Mouse (Mus musculus): ENCODE measurements around the gene Qrich1.

The Qrich1 gene

DNA sequence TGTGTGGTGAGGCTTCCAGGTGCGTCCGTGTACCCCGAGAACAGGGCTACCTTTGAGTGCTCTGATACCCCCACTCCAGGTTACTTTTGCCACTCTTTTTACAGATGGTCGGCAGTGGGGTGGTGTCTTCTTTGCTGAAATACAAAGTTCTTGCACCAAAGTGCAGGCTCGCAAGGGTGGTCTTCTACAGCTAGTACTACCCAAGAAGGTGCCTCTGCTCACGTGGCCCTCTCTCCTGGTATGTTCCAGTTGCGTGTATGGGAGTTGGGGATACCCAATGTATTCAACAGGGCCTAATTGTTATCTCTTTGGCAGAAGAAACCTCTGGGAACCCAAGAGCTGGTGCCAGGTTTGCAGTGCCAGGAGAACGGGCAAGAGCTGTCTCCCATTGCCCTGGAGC, 23.4 kb upstream of the Qrich1 start:
- DNase-seq: no peak

DNA sequence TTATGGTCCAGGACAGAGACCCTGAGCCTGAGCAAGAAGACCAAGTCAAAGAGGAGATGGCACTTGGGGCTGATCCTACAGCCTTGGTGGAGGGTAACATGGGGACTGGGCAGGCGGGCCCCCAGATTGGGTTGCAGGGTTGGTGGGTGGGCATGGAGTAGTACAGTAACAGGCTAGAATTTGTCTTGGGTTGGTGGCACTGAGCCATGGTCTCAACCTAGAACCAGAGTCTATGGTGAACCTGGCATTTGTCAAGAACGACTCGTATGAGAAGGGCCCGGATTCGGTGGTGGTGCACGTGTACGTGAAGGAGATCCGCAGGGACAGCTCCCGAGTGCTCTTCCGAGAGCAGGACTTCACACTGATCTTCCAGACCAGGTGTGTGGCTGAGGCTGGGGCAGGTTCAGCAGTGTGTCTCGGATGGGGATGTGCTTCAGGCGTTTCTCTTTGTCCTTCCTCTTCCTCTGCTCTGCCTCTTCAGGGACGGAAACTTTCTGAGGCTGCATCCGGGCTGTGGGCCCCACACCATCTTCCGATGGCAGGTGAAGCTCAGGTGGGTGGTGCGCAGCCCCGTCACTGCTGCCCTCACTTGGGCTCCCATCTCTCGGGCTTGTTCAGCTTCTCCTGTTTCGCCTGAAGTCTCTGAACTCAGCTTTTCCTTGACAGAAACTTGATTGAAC, 22.3 kb upstream of the Qrich1 start:
- no peak for DNase-seq

DNA sequence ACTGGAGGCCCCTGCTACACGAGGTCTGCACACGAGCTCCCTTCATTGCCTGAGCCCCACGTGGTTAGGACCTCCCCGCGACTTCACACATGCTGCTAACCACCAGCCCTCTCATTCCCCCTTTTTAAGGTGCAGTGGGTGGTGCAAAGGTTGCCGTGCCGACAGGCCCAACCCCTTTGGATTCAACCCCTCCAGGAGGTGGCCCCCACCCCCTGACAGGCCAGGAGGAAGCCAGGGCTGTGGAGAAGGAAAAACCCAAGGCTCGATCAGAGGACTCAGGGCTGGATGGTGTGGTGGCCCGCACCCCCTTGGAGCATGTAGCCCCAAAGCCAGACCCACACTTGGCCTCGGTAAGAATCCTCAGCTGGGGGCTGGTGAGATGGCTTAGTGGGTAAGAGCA, 21.7 kb upstream of the Qrich1 start:
- DNase-seq: no peak

DNA sequence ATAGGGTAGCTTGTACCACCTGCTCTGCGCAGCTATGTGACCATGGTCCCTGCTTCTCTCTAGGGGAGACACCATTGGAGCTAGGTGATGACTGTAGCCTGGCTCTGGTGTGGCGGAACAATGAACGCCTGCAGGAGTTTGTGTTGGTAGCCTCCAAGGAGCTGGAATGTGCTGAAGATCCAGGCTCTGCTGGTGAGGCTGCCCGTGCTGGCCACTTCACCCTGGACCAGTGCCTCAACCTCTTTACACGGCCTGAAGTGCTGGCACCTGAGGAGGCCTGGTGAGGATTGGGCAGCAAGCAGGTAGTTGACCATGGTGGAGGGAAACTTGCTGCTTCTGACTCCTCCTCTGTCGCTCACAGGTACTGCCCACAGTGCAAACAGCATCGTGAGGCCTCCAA, 17.4 kb upstream of the Qrich1 start:
- DNase-seq: no peak

DNA sequence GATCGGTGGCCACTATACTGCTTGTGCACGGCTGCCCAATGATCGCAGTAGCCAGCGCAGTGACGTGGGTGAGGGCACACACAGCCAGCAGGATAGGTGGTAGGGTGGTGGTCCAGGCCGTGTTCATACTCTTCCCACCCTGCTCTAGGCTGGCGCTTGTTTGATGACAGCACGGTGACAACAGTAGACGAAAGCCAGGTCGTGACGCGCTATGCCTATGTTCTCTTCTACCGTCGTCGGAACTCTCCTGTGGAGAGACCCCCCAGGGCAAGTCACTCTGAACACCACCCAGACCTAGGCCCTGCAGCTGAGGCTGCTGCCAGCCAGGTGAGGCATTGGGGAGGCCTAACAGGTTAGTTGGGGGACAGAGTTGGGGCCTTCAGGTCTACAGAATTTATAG, 16.7 kb upstream of the Qrich1 start:
- no peak for DNase-seq

DNA sequence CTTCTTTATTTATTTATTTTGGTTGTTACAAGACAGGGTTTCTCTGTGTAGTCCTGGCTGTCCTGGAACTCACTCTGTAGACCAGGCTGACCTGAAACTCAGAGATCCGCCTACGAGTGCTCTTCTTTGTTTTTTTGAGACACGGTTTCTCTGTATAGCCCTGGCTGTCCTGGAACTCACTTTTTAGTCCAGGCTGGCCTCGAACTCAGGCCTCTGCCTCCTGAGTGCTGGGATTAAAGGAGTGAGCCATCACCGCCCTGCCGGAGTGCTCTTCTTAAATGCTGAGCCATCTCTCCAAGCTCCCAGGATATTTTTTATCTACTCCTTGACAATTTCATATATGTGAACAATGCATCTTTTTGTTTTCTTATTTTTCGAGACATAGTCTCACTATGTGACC, 9.7 kb upstream of the Qrich1 start:
- no peak for DNase-seq

DNA sequence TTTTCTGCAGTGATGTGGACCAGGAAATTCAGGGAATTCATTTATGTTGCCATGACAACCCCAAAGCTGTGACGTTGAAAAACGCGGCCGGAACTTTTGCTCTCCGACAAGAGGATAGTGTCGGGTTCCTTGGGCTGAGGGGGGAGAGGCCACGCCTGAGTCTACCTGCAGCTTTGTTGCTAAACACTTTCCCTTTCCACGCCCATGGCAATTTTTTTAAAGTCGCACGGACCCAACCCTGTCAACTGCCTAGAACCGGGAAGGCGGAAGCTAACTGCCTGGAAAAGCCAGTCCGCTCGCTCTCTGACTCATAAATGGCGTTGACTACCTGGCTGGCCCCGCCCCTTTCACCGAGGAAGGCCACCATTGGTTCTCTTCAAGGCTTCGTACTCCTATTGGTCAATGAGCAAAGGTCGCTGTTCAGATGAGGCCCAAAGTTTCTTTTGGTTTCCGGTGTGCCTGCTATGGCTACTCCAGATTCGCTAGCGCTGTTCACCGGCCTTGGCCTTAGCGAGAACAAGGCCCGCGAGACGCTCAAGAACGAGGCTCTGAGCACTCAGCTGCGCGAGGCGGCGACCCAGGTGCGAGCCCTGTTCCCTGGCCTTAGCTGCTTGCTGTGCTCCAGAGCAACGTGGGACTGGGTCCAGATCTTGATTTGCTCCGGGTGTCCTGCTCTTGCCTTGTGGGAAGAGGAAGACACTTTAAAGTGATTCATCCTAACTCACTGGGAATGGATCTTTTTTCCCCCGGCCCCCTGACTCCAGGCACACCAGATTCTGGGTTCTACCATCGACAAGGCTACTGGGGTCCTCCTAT, 8.8 kb upstream of the Qrich1 start, which contains the start of gene Qars:
Qars (plus strand) TSS at position 88 of the 816 bp plus-strand sequence.
- DNase-seq: peak; percentile 97

DNA sequence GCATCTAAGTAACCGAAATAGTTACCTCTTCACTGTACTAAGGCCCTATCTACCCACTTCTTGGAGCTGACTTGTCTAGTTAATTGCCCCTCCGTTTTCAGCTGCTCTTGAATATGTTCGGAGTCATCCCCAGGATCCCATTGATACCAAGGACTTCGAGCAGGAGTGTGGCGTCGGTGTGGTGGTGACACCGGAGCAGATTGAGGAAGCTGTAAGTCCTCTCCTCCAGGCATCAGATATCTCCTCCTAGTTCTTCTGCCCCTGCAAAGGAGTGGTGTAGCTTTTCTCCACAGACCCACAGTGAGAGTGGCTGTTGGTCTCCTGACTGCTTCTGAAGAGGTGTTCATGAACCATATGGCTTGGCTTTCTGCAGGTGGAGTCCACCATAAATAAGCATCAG, 7.8 kb upstream of the Qrich1 start:
- no peak for DNase-seq

DNA sequence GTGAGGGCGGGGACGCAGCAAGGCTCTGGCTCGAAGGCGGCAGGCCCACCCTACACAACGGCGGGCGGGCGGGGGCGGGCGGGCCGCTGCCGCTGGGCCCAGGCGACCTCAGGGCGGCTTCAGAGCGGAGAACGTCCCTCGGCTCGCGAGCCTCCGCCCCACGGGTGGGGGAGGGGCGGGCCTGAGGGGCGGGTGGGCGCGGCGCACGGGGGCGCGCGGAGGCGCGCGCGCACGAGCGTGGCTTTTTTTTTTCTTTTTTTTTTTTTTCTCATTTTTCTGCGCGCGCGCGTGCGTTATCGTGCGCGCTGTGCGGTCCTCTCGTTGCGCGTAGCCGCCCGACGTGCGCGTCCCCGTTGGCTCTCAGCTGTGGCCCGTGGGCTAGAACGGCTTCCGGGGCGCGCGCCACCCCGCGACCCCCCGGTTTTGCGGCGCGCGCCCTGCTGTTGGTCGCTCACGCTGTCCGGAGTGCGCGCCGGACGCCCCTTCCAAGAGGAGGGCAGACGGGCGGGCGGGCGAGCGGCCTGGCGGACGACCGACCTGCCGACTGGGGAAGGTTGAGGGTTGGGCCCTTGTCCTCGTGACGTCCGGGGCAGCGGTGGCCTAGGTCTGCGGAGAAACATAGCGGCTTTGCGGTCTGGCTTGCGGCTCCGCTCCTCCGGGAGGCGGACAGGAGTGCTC, 786 bp downstream of the Qrich1 start:
- peak; percentile 89 for DNase-seq

DNA sequence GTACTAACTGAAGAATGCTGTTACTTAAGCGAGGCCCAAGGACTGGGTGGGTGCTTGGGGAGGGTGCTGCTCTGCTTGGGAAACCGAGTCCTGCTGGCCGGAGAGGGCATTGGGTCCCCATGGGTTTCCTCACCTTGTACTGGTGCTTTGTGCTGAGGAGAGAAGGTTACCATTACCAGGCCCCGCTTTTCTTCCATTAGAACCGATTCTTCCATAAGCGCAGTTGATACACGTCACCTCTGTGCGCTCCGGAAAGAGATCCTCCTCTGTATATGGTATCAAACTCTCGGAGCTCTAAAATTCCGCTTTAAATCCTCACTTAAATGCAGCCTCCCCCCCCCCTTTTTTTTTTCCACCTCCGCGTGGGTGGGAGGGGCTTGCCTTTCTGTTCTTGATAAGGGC, 1.3 kb downstream of the Qrich1 start:
- peak; percentile 50 for DNase-seq

DNA sequence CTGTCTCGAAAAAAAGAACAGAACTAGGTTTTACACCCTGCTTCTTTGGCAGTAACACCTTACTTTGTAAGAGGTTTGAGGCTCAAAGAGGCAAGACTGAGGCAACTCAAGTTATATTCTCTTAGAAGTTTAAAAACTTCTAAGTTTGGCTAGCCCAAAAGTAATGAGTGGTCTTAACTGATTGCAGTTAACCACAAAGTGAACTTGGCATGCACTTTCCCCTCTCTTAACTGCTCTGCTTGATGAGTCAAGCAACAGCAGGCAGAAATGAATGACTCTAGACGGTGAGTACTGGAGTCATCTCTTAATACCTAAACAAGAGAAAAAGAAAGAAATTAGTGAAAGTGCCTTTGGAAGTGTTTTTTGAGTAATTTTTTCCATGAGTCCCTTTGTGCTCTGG, 5.0 kb downstream of the Qrich1 start:
- no peak for DNase-seq

DNA sequence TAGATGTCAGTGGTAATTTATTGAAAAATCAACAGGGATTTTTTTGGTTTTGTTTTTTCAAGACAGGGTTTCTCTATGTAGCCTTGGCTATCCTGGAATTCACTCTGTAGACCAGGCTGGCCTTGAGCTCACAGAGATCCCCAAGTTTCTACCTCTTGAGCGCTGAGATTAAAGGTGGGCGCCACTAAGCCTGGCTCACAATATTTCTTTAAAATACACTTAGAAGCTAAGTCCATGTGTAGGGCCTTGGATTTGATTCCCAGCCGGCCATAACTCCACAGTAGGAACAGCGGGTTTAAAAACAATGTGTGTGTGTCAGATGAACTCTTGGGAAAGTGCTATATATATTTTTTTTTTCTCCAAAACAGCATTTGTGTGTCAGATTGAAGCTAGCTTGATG, 6.7 kb downstream of the Qrich1 start:
- DNase-seq: no peak

DNA sequence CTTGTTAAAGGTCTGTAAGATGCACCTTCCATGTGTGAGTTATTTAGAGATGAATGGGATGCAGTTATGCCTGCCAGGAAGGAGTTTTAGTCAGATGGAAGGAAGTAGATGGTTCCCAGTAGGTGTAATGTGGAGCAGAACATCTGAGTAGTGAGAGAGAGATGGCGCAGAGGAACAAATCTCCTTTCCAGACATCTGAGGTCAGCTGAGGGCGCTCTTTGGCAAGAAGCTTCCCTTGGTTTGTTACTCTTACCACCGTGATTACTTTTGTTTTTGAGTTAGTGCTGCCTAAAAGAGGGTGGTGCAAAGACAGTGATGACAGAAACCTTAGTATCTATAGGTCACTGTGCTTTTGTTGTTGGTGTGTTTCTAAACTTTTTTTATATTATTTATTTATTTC, 8.8 kb downstream of the Qrich1 start:
- DNase-seq: no peak

DNA sequence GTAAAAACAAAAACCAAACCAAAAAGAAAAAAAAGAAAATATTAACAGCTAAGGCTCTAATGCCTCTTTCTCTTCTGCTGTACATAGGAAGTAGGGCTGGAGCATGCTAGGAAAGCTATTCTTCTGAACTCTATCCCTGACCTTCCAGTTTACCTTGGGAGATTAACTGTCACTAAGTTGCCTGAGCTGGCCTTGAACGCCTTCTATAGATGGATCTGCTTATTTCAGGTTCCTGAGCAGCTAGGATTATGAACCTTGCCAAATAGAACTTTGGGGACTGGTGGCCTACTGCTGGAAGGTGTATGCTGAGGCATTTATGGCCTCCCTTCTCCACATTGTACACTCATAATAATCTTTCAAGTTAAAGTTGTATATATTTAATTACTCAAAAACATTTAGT, 14.3 kb downstream of the Qrich1 start:
- DNase-seq: no peak

DNA sequence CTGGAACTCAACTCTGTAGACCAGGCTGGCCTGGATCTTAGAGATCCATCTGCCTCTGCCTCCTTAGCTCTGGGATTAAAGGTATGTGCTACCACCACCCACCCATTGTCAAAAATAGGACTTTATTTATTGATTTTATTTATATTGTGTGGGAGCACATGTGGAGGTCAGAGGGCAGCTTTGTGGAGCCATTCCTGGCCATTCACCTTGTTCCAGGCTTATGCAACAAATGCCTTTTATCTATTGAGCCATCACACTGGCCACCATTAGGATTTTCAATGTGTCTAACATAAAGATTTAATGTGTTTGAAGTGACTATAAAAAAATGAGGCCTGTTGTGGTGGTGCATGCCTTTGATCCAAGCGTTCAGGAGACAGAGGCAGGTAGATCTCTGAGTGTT, 14.9 kb downstream of the Qrich1 start:
- DNase-seq: no peak

DNA sequence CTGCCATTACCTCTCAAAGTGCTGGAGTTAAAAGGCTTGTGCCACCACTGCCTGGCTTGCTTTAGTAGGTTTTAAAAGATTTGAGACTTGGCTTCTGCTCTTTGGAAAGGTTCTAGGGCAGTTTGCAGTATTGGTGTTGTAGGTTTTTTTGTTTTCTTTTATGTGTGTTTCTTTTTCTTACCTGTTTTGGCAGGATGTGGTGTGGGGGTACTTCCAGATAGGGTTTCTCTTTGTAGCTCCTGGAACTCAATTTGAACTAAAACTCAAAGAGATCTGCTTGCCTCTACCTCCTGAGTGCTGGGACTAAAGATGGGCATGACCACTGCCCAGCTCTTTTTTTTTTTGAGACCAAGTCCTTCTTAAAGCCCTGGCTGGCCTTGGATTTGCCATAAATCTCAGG, 24.2 kb downstream of the Qrich1 start:
- DNase-seq: no peak

DNA sequence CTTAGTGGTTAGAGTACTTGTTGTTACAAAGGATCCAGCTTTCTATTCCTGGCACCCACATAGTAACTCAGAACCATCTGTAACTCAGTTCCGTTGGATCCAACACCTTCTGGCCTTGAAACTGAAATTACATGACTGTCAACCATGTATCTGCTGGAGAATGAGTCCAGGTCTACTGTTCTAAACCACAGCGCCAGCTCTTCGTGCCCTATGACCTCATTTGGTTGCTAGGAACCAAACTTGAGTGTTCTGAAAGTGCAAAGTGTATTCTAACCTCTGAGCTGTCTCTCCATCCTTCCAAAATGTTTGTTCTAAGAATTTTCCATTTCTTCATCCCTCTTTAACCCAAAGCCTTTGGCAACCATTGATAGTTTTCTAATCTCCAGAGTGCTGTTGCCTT, 29.4 kb downstream of the Qrich1 start:
- DNase-seq: no peak

DNA sequence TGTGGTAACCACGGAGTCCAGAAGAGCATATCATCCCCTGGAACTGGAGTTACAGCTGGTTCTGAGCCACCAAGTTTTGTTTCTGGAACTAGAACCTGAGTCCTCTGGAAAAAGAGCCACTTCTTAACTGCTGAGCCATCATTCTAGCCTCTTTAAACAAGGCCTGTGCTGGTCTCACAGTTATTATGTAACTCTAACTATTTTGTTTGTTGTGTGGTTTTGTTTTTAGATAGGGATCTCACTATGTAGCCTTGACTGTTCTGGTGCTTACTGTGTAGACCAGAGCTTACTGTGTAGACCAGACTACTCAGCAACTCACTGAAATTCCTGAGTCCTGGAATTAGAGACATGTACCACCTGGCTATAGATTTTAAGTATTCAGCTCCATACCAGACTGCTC, 30.3 kb downstream of the Qrich1 start:
- no peak for DNase-seq

DNA sequence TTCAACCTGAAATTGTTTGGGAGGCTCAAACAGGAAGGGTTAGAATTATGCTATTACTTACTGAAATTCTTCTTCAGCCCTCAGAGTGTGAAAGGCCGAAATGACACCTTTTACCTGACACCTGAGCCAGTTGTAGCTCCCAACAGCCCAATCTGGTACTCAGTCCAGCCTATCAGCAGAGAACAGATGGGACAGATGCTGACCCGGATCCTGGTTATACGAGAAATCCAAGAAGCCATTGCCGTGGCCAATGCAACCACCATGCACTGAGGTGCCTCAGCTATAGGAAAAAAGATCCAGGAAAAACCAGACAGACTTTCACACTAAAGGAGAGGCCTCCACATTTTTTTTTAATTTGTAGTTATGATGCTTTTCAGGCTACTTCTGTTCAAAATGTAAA, 42.6 kb downstream of the Qrich1 start:
- no peak for DNase-seq

DNA sequence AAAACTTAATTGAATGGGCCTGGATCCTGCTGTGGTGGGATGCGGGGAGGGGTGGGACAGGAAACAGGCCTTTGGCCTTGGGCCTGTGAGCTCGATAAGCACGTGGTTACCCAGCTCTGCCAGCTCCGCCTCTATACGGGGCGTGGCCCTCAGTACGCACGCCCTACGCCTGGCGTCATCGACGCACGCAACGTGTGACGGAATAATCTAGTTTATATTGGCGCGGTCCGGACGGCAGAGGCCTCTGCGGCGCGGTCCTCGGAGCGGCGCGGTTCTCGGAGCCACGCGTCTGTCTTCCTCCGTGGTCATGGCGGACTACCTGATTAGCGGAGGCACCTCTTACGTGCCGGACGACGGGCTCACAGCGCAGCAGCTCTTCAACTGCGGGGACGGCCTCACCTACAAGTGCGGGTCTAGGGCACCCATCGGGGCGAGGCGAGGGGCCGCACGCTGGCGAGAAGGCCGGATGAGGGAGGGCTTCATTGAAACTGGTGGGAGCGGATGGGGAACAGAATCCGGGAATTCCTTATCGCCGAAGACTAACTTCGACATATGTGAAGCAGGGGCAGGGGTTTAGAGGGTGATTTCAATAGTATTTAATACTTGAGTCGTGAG, 43.7 kb downstream of the Qrich1 start, which contains the start of gene Impdh2:
Impdh2 (plus strand) TSS at position 60 of the 615 bp plus-strand sequence.
- DNase-seq: peak; percentile 98

DNA sequence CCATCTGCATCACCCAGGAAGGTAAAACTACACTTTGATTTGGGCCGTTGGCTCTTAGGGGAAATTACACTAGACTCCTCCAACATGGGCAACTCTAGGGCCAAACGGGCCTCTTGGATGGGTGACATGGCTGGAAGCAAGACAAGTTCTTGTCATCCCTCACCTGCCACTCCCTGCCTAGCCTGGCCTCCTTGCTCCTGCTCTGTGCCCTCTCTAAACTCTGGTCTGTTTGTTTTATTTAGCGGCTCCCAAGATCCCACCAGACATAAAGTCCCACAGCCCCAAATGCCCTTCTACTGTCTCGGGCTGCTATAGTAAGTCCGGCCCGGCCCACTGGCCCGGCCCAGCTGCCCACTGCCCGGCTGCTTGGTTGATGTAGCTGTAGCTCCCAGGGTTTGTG, 47.1 kb downstream of the Qrich1 start:
- DNase-seq: no peak

DNA sequence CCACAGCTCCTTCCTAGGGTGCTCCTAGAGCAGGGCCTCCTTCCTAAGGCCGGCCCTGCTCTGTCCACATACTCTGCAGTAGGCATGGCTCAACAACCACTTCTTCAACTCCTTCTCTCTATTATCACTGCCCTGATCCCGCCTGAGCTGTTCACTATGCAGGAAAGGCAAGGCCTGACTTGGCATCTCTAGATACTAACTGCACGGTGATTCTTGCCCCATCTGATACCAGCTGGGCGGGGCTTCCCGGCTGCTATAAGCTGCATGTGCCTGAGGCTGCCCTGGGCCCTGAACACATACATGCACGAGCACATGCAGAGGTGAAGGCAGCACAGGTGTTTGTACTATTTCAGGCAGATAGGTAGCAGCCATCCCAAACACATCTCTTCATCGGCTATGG, 47.5 kb downstream of the Qrich1 start:
- DNase-seq: no peak

All from lung, postnatal 10 days (tissue).